Mouse (Mus musculus): Measurements from ENCODE around the gene S100a10.
"Not testable (repeated sequence)": the region's sequence is repeated elsewhere in the genome, so short reads cannot be mapped to it uniquely, and the experiment has no call there.

Gene S100a10

GRCm38 (mm10) chr3:93580946-93581345, 26.1 kb downstream of the S100a10 start:
- DNase-seq (ENCODE audit: low spot score) = no peak

GRCm38 (mm10) chr3:93581687-93582086, 26.8 kb downstream of the S100a10 start:
- no peak for DNase-seq (ENCODE audit: low spot score)

- no peak for DNase-seq (ENCODE audit: low spot score)
These were observed 28.2 kb downstream of the S100a10 start for GRCm38 (mm10) chr3:93583056-93583455.

DNA sequence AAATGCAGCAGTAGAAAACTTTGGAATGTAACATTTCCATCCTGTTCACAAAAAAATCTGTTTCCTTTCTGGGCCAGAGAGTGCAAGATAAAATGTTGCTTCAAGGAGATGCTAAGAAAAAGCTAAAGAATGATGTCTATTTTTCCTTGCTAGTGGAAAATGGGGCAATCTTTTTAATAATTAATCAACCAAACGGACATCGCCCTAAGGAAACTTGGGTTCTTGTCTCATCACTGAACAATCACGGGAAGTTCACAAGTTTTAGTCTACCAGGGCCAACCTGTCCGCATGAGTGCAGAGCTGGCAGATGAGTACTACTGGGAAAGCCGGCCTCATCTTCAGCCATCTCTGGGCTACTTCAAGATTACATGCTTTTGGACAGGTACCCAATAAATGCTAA, 34.7 kb downstream of the S100a10 start:
- DNase-seq (ENCODE audit: low spot score) = no peak

DNA sequence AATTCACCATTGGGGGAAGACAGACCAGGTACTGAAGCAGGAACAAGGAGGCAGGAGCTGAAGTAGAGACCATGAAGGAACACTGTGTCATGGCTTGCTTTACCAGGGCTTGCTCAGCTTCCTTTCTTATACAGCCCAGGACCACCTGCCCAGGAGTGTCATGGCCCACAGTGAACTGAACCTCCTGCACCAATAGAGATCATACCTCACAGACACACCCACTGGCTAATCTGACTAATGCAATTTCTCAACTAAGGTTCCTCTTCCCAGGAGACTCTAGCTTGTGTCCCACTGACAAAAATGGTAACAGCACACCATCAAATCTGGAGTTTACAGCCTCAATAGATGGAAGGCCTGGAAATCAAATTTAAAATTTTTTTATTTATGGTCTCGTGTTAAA, 35.4 kb downstream of the S100a10 start:
- no peak for DNase-seq (ENCODE audit: low spot score)

DNA sequence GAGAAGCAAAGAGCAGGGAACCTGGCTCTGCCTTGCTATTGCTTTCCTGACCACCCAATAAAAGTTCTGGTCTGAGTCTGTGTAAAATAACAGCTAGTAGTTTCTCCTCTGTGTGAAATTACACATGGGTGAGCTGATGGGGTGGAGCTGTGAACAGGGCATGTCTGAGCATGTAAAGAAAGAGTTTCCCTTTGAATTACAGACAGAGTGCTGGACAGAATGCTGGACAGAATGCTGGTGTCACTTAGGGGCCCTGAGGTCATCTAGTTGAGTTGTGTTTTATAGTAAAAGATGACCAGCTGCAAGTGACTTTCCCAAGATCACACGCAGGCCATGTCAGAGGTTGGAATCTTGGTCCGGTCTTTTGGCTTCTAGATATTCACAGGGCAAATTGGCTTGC, 37.2 kb downstream of the S100a10 start:
- DNase-seq (ENCODE audit: low spot score) = no peak

GRCm38 (mm10) chr3:93592976-93593375, 38.1 kb downstream of the S100a10 start:
- DNase-seq (ENCODE audit: low spot score) = no peak

GRCm38 (mm10) chr3:93593512-93593911, 38.6 kb downstream of the S100a10 start:
- DNase-seq (ENCODE audit: low spot score) = no peak

DNA sequence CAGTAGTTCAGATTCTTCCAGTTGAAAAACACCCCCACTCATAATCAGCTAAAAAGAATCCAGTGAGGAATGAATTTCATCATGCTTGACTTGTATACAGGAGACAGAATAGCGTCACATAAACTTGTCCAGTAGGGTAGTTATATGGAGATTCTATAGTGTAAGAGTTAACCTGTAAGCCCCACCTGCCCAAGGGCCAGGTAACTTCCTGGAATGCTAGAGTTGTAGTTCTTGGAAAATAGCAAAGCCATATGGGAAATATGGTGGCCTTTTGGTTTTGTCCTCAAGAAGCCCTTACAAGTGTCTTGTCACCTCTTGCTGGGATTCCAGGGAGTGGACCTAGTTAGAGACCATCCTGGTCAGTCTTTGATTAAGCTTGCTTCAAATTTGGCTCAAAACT, 41.8 kb downstream of the S100a10 start:
- no peak for DNase-seq (ENCODE audit: low spot score)

- DNase-seq (ENCODE audit: low spot score) = peak; percentile 24
These were observed 42.5 kb downstream of the S100a10 start for GRCm38 (mm10) chr3:93597221-93597913.

DNA sequence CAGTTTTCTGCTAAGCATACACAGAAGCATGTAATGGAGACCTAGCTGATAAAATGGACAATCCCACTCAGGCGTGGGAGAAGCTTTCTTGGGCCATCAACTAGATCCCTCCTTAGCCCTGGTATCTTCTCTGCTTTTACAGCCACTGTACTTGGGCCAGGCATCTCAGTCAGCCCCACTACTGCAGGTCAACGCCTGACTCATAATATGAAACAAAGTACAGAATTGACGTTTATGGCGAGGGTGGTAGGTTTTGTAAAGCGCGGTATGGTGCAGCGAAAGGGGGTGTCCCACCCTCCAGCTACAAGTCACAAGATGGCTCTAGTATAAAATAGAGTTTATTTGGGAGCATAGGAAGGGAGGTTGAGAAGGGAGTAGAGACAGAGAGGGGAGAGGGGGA, 43.1 kb downstream of the S100a10 start:
- no peak for DNase-seq (ENCODE audit: low spot score)

GRCm38 (mm10) chr3:93600206-93600605, 45.3 kb downstream of the S100a10 start:
- DNase-seq (ENCODE audit: low spot score) = no peak

- DNase-seq (ENCODE audit: low spot score) = no peak
These were observed 47.0 kb downstream of the S100a10 start for GRCm38 (mm10) chr3:93601903-93602302.

- not testable (repeated sequence) for DNase-seq (ENCODE audit: low spot score)
These were observed 54.1 kb downstream of the S100a10 start for GRCm38 (mm10) chr3:93608970-93609369.
